Mouse (Mus musculus) urinary bladder, adult 2 months (tissue): ENCODE results near the gene Sh3gl2. TPM values are rescaled to one million over a fixed set of nuclear protein-coding genes. Genes with fewer than 3 reads are reported as not detected.

Source experiments
- DNase-seq: peaks from one replicate; pipeline ENCODE4 v3.0.0; 2022; ENCODE audit warnings: low spot score
- polyA plus RNA-seq: library from polyadenylated mRNA; depleted of rRNA; stranded (reverse); fragments of >200 nt; gene quantifications from 2 replicates; pipeline ENCODE4 v1.2.3, GENCODE M21; 2012

Sh3gl2 gene
- polyA plus RNA-seq, 1 experiment: 150 TPM

GRCm38 (mm10) chr4:85613331-85613730, 408.4 kb downstream of the Sh3gl2 start:
- no peak for DNase-seq

GRCm38 (mm10) chr4:85618746-85619145, 413.8 kb downstream of the Sh3gl2 start:
- no peak for DNase-seq

- DNase-seq: no peak
Measured at GRCm38 (mm10) chr4:85619261-85619660, 414.3 kb downstream of the Sh3gl2 start.

- no peak for DNase-seq
Measured at GRCm38 (mm10) chr4:85629381-85629780, 424.5 kb downstream of the Sh3gl2 start.

GRCm38 (mm10) chr4:85669271-85669670, 464.3 kb downstream of the Sh3gl2 start:
- no peak for DNase-seq

GRCm38 (mm10) chr4:85669735-85670134, 464.8 kb downstream of the Sh3gl2 start:
- DNase-seq: no peak

GRCm38 (mm10) chr4:85672290-85672689, 467.4 kb downstream of the Sh3gl2 start:
- DNase-seq: no peak

GRCm38 (mm10) chr4:85677621-85678020, 472.7 kb downstream of the Sh3gl2 start:
- DNase-seq: no peak

- DNase-seq: no peak
Measured at GRCm38 (mm10) chr4:85686160-85686559, 481.2 kb downstream of the Sh3gl2 start.
